Mouse (Mus musculus) CD4-positive helper T cell, adult 2 months (primary cell): Measurements from ENCODE around the gene Slc29a2.
A peak's percentile ranks its signal among the peaks of the same experiment; 100 is the strongest.

Source experiments
- DNase-seq: peaks from one replicate; pipeline ENCODE4 v3.0.0-alpha.2; 2012; ENCODE audit warnings: low read depth, missing footprints, low spot score

The Slc29a2 gene

GRCm38 (mm10) chr19:5032686-5033085 is 9.0 kb downstream of the Slc29a2 start:
- DNase-seq, result no peak

- no peak for DNase-seq
Measured at GRCm38 (mm10) chr19:5036577-5036976, 12.9 kb downstream of the Slc29a2 start.

GRCm38 (mm10) chr19:5037678-5038571 is 14.3 kb downstream of the Slc29a2 start:
- DNase-seq, result peak; percentile 50

- DNase-seq, result peak; percentile 91
Measured at GRCm38 (mm10) chr19:5038709-5039156, 15.1 kb downstream of the Slc29a2 start, which contains the start of the genes B4gat1 and AC124502.3. B4gat1 (plus strand) TSS chr19:5038826. AC124502.3 (plus strand) TSS chr19:5038891.

GRCm38 (mm10) chr19:5039301-5040114 is 15.8 kb downstream of the Slc29a2 start:
- DNase-seq, result no peak

- peak; percentile 92 for DNase-seq
Measured at GRCm38 (mm10) chr19:5040862-5041523, 17.3 kb downstream of the Slc29a2 start, which contains the start of gene Brms1. Brms1 (plus strand) TSS chr19:5041354.

- no peak for DNase-seq
Measured at GRCm38 (mm10) chr19:5041588-5041987, 17.9 kb downstream of the Slc29a2 start.

GRCm38 (mm10) chr19:5045531-5045930 is 21.9 kb downstream of the Slc29a2 start:
- no peak for DNase-seq

GRCm38 (mm10) chr19:5048138-5049056 is 24.7 kb downstream of the Slc29a2 start:
- DNase-seq, result no peak

- DNase-seq, result no peak
Measured at GRCm38 (mm10) chr19:5049325-5049724, 25.7 kb downstream of the Slc29a2 start.

GRCm38 (mm10) chr19:5050047-5050905 is 26.6 kb downstream of the Slc29a2 start, which contains the start of gene Rin1:
Rin1 (plus strand) TSS chr19:5050481.
- DNase-seq, result peak; percentile 72

- DNase-seq, result no peak
Measured at GRCm38 (mm10) chr19:5051031-5051430, 27.4 kb downstream of the Slc29a2 start.

GRCm38 (mm10) chr19:5051515-5051914 is 27.9 kb downstream of the Slc29a2 start:
- DNase-seq, result no peak

GRCm38 (mm10) chr19:5052166-5052822 is 28.6 kb downstream of the Slc29a2 start:
- no peak for DNase-seq

GRCm38 (mm10) chr19:5052853-5053252 is 29.2 kb downstream of the Slc29a2 start:
- DNase-seq, result no peak

- peak; percentile 45 for DNase-seq
Measured at GRCm38 (mm10) chr19:5053909-5054308, 30.2 kb downstream of the Slc29a2 start.

GRCm38 (mm10) chr19:5056251-5056650 is 32.6 kb downstream of the Slc29a2 start:
- DNase-seq, result peak; percentile 44

- no peak for DNase-seq
Measured at GRCm38 (mm10) chr19:5057876-5058775, 34.5 kb downstream of the Slc29a2 start.
